Mouse (Mus musculus) kidney, postnatal 0 days (tissue): ENCODE measurements around the gene Pbxip1. TPM values are rescaled to one million over a fixed set of nuclear protein-coding genes. Genes with fewer than 3 reads are reported as not detected.
A peak's percentile ranks its signal among the peaks of the same experiment; 100 is the strongest.

Experiments used
- ATAC-seq: fragments of 200-750 bp; cut with Nextera tagmentation; replicated peaks from 2 replicates; pipeline ENCODE4 v1.8.0; 2017; ENCODE audit warnings: low read depth, moderate number of reproducible peaks, moderate TSS enrichment, moderate library complexity; ENCODE audit not compliant: low FRiP score
- DNase-seq: peaks from one replicate; pipeline ENCODE4 v3.0.0-alpha.2; 2016; ENCODE audit warnings: low spot score
- H3K27ac ChIP-seq: fragments of 300-500 bp; sonication (generic); 2 replicates; pipeline ENCODE4 v1.5.1; 2014; ENCODE audit warnings: mild to moderate bottlenecking
- H3K27me3 ChIP-seq: fragments of 300-500 bp; sonication (generic); 2 replicates; pipeline ENCODE4 v1.6.1; 2014; ENCODE audit warnings: low read length, mixed read lengths; ENCODE audit not compliant: insufficient read depth
- H3K36me3 ChIP-seq: fragments of 300-500 bp; sonication (generic); 2 replicates; pipeline ENCODE4 v1.6.1; 2014; ENCODE audit warnings: low read length, mixed read lengths; ENCODE audit not compliant: insufficient read depth
- H3K4me1 ChIP-seq: fragments of 300-500 bp; sonication (generic); replicated peaks from 2 replicates; pipeline ENCODE4 v1.6.1; 2014; ENCODE audit warnings: antibody characterized with exemption, low read length, mixed read lengths; ENCODE audit not compliant: insufficient read depth
- H3K4me2 ChIP-seq: fragments of 300-500 bp; sonication (generic); 2 replicates; pipeline ENCODE4 v1.6.1; 2014; ENCODE audit warnings: mild to moderate bottlenecking, low read length, moderate library complexity, mixed read lengths
- H3K4me3 ChIP-seq: fragments of 300-500 bp; sonication (generic); replicated peaks from 2 replicates; pipeline ENCODE4 v1.5.1; 2014; ENCODE audit warnings: low read depth, low read length
- H3K9ac ChIP-seq: fragments of 300-500 bp; sonication (generic); 2 replicates; pipeline ENCODE4 v1.6.1; 2014; ENCODE audit warnings: low read depth, low read length
- H3K9me3 ChIP-seq: fragments of 300-500 bp; sonication (generic); replicated peaks from 2 replicates; pipeline ENCODE4 v1.6.1; 2016; ENCODE audit warnings: low read length, inconsistent platforms, mixed read lengths
- CTCF ChIP-seq: IDR thresholded peaks from 2 replicates; pipeline ENCODE4 v1.5.1; 2016; ENCODE audit warnings: antibody characterized with exemption, low read depth, mild to moderate bottlenecking, moderate library complexity
- WGBS: fragments of 180-500 bp; shearing (Covaris S2); extraction: QIAGEN DNeasy Blood & Tissue Kit; methylation state at CpG from one replicate; pipeline ENCODE4 v1.1.7; 2014; 5-methylcytosine and 5-hydroxymethylcytosine counted together
- polyA plus RNA-seq: library from polyadenylated mRNA; unstranded; fragments of >200 nt; fragmentation: Nextera tagmentation; extraction: Ambion mirVana; gene quantifications from 2 replicates; pipeline ENCODE4 v1.2.1, GENCODE M21; 2015

The Pbxip1 gene
- polyA plus RNA-seq = 65.2 and 67.1 TPM in 2 replicates

DNA sequence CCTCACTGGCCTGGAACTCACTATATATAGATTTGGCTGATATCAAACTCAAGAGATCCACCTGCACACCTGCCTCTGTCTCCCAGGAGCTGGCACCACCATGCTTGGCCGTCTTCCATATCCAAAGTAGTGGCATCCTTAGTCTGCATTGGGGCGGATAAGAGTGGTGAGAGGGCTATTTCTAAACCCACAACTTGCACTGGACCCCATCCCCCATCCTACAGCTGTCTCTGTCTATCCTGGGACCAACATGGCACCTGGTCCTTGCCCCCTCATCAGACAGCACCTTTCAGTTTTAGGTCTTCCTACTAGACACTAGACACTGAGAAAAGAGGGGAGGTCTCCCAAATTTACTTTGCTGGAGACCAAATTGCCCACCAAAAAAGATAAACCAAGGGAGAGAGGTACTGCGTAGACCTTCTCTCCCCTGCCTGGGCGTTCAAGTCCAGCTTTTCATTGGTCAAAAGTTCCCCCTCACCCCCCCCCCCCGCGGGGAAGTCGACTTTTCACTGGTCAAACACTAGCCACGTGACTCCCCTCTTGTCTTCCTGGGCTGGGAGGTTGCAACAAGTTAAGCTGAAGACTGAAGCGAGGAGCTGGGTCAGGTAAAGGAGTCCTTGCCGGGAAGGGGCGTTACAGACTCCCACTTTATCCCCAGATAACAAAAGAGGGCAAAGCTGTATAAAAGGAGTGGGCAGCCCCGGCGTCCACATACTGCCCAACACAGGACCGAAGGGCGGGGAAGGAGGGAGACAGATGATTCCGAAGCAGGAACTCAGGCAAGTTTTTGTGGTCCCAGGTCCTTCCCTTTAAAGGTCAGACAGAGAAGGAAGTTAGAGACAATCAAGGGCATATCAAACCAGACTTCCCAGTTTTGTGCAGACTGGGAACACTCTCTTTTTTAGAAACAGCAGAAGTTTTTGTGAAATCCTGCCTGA, at the start of gene Pbxip1:
Gene Pbxip1 (plus strand): TSS at position 531 of the 938 bp plus-strand sequence.
- Histone ChIP-seq H3K4me2 (peak within 1 kb of the TSS; percentile 77), H3K4me1 (peaks cover 9% of the 10 kb centered on the region), H3K4me3 (peak within 1 kb of the TSS; percentile 47), H3K36me3 (peaks cover 17% of the 10 kb centered on the region), H3K9me3 (no peaks in the 10 kb centered on the region), H3K27me3 (no peaks in the 10 kb centered on the region), H3K27ac (peak within 1 kb of the TSS; percentile 87), H3K9ac (peak within 1 kb of the TSS; percentile 59)
- DNase-seq = peak; percentile 93
- no peak for TF ChIP-seq CTCF
- ATAC-seq = peak; percentile 81
- 5% methylated on average over 16 of the region's 16 CpGs for WGBS

DNA sequence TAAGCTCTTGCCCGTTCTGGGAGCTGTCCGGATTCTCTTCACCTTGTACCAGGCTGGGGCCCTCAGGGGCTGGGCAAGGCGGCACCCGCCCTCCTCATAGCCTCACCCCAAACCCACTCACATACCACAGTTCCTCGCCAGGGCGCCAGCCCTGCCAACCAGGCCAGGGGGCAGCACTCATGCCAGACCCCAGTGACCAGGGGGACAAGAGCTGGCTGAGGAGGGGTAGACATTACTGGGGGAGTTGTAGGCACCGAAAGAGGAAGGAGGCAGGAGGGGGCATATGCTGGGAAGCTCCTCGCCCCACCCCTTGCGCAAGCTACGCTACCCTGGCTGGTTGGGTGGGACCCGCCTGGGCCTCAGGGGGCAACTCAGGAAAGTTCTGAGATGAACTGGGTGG, 48.9 kb upstream of the Pbxip1 start:
- Histone ChIP-seq H3K4me3 (no peak overlapping the region), H3K36me3 (no peaks in the 10 kb centered on the region), H3K27me3 (no peaks in the 10 kb centered on the region), H3K9ac (peak overlapping the region; percentile 14; the same call in 1 of the 2 replicates), H3K4me2 (no peak overlapping the region), H3K4me1 (peaks cover 25% of the 10 kb centered on the region; the same call in 1 of the 2 replicates), H3K27ac (no peak overlapping the region), H3K9me3 (no peaks in the 10 kb centered on the region)
- no peak for DNase-seq
- no peak for ATAC-seq
- TF ChIP-seq CTCF = no peak
- 82% methylated on average over 11 of the region's 11 CpGs for WGBS

DNA sequence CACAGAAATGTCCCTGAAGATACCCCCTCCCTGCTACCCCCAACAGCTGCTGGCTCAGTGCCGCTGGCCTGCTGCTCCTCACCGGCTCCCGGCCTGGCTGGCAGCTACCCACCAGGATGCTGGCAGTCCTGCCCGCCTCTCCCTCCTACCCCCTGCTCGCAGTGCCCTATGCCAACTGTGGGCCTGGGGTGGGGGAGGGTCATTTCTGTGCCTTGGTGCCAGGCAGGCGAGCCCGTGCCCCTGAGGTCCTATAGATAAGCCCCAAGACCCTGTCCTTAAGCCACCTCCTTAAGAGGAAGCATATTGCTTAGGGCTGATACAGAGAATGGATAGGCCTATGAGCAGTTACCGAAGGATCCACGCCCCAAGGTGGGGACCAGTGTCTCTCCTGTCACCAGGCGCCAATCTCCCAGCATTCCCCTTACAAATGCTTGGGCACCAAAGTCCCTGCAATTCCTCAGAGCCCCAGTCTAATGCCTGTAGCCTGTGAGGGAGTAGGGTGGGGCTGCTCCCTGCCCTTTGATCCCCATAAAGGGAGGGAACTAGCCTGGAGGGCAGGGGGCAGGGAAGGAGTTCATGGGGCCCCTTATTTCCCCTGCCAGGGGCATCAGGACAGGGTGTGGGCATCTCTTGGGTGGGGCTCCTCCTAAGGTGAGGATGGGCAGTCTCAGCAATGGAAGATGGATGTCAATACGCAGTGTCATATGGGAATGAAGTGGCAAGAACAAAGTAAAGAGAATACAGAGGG, 48.2 kb upstream of the Pbxip1 start:
- Histone ChIP-seq H3K36me3 (no peaks in the 10 kb centered on the region), H3K4me1 (peaks cover 25% of the 10 kb centered on the region; the same call in 1 of the 2 replicates), H3K4me3 (no peak overlapping the region), H3K27ac (no peak overlapping the region), H3K9me3 (no peaks in the 10 kb centered on the region), H3K27me3 (no peaks in the 10 kb centered on the region), H3K4me2 (no peak overlapping the region), H3K9ac (0 out of 2 replicates have a peak overlapping the region, but pooled peaks have one; percentile 14)
- no peak for ATAC-seq
- no peak for TF ChIP-seq CTCF
- no peak for DNase-seq
- WGBS = 74% methylated on average over 11 of the region's 11 CpGs

DNA sequence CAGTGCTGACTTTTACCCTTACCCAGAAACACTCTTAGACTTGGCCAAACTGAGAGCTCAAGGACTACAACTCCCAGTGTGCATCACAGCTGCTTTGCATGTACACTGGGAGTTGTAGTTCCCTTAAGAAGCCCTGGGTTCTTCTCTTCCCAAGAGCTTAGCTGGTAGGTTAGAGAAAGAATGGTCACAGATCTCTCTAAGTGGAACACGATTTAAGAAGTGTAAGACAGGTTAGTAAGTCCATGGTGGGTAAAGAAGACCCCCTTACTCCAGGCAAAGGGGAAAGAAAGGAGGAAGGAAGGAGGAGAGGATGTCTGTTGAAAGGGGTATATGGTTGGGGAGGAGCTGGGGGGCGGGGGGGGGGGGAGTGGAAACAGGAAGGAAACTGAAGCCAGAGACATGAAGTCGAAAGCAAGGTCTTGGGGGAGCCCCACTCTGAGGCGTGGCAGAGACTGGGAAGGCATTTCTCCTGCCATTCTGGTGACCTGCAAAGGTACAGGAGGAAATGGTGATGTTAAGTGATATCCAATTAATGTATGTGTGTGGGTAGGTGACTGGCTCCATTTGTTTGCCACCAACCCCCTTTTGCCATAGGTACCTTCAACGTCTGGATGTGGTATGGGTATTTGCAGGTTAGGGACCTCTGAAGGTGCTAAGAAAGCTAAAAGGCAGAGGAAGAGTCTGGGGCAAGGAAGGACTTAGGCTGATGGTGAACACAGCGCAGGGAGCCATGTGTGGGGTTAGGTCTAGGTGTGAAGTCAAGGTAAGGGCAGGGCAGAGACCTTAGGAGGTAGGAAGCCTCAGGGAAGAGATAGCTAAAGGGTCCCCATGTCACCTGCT, 47.4 kb upstream of the Pbxip1 start:
- Histone ChIP-seq H3K4me3 (no peak overlapping the region), H3K27ac (no peak overlapping the region), H3K9ac (no peak overlapping the region), H3K9me3 (no peaks in the 10 kb centered on the region), H3K36me3 (no peaks in the 10 kb centered on the region), H3K4me2 (no peak overlapping the region), H3K4me1 (peaks cover 25% of the 10 kb centered on the region; the same call in 1 of the 2 replicates), H3K27me3 (no peaks in the 10 kb centered on the region)
- DNase-seq = peak; percentile 79
- WGBS = 48% methylated on average over 6 of the region's 6 CpGs
- ATAC-seq = no peak
- TF ChIP-seq CTCF = no peak

DNA sequence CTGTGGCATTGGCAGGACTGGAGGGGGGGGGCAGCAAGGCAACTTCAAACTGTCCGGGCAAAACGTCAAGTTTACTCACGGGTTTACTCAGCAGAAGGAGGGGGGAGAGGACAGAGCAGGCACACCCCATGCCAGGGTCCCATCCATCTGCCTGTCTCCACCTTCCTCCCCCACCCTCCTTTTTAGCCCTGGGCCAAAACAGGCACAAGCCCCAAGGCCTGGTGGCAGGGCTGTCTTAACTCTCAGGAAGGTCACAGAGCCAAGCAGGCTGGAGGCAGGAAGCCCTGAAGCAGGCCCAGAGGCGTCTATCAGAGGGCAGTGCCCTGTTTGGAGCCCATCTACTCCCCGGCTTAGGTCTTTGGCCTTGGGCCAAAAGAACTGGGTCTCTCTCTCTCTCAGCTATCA, 46.4 kb upstream of the Pbxip1 start:
- Histone ChIP-seq H3K27ac (0 out of 2 replicates have a peak overlapping the region, but pooled peaks have one; percentile 88), H3K36me3 (no peaks in the 10 kb centered on the region), H3K9ac (no peak overlapping the region), H3K4me3 (no peak overlapping the region), H3K4me2 (0 out of 2 replicates have a peak overlapping the region, but pooled peaks have one; percentile 99), H3K27me3 (no peaks in the 10 kb centered on the region), H3K4me1 (peaks cover 25% of the 10 kb centered on the region; the same call in 1 of the 2 replicates), H3K9me3 (no peaks in the 10 kb centered on the region)
- no peak for TF ChIP-seq CTCF
- ATAC-seq (no peak), DNase-seq (no peak)
- 55% methylated on average over 5 of the region's 5 CpGs for WGBS
